Mouse (Mus musculus) hindbrain, postnatal 0 days (tissue): ENCODE results near the gene Dpt. TPM values are rescaled to one million over a fixed set of nuclear protein-coding genes. Genes with fewer than 3 reads are reported as not detected.

Experiments
- ATAC-seq: fragments of 200-750 bp; cut with Nextera tagmentation; 2 replicates; pipeline ENCODE4 v1.8.0; 2017; ENCODE audit warnings: mild to moderate bottlenecking, moderate TSS enrichment, moderate library complexity
- DNase-seq: peaks from one replicate; pipeline ENCODE4 v3.0.0-alpha.2; 2015; ENCODE audit warnings: low spot score
- H3K27ac ChIP-seq: fragments of 300-500 bp; sonication (generic); 2 replicates; pipeline ENCODE4 v1.5.1; 2014; ENCODE audit warnings: mild to moderate bottlenecking
- H3K27me3 ChIP-seq: fragments of 300-500 bp; sonication (generic); 2 replicates; pipeline ENCODE4 v1.6.1; 2014; ENCODE audit warnings: low read length, mixed read lengths; ENCODE audit not compliant: insufficient read depth
- H3K36me3 ChIP-seq: fragments of 300-500 bp; sonication (generic); 2 replicates; pipeline ENCODE4 v1.6.1; 2014; ENCODE audit warnings: low read length, mixed read lengths; ENCODE audit not compliant: insufficient read depth
- H3K4me1 ChIP-seq: fragments of 300-500 bp; sonication (generic); 2 replicates; pipeline ENCODE4 v1.6.1; 2014; ENCODE audit warnings: antibody characterized with exemption, low read length, mixed read lengths; ENCODE audit not compliant: insufficient read depth
- H3K4me2 ChIP-seq: fragments of 300-500 bp; sonication (generic); 2 replicates; pipeline ENCODE4 v1.6.1; 2014; ENCODE audit warnings: low read depth, mild to moderate bottlenecking, low read length, moderate library complexity, mixed read lengths
- H3K4me3 ChIP-seq: fragments of 300-500 bp; sonication (generic); 2 replicates; pipeline ENCODE4 v1.5.1; 2014; ENCODE audit warnings: low read length
- H3K9ac ChIP-seq: fragments of 300-500 bp; sonication (generic); replicated peaks from 2 replicates; pipeline ENCODE4 v1.6.1; 2014; ENCODE audit warnings: mild to moderate bottlenecking, low read length, moderate library complexity, mixed read lengths
- H3K9me3 ChIP-seq: fragments of 300-500 bp; sonication (generic); 2 replicates; pipeline ENCODE4 v1.6.1; 2016; ENCODE audit warnings: low read length, mixed read lengths
- CTCF ChIP-seq: IDR thresholded peaks from 2 replicates; pipeline ENCODE4 v1.5.1; 2016; ENCODE audit warnings: antibody characterized with exemption, control low read depth, low read depth
- WGBS: fragments of 180-500 bp; shearing (Covaris S2); extraction: QIAGEN DNeasy Blood & Tissue Kit; methylation state at CpG from one replicate; pipeline ENCODE4 v1.1.7; 2014; 5-methylcytosine and 5-hydroxymethylcytosine counted together
- polyA plus RNA-seq: library from polyadenylated mRNA; unstranded; fragments of >200 nt; fragmentation: Nextera tagmentation; extraction: Ambion mirVana; gene quantifications from 2 replicates; pipeline ENCODE4 v1.2.1, GENCODE M21; 2015
- total RNA-seq: library from RNA; depleted of rRNA; stranded (reverse); fragments of >200 nt; gene quantifications from 2 replicates; pipeline ENCODE4 v1.2.3, GENCODE M21; 2014; rRNA removed

Dpt gene
- total and polyA plus RNA-seq, 2 experiments from 2014 or later, result 0.68 to 1.1 TPM

DNA sequence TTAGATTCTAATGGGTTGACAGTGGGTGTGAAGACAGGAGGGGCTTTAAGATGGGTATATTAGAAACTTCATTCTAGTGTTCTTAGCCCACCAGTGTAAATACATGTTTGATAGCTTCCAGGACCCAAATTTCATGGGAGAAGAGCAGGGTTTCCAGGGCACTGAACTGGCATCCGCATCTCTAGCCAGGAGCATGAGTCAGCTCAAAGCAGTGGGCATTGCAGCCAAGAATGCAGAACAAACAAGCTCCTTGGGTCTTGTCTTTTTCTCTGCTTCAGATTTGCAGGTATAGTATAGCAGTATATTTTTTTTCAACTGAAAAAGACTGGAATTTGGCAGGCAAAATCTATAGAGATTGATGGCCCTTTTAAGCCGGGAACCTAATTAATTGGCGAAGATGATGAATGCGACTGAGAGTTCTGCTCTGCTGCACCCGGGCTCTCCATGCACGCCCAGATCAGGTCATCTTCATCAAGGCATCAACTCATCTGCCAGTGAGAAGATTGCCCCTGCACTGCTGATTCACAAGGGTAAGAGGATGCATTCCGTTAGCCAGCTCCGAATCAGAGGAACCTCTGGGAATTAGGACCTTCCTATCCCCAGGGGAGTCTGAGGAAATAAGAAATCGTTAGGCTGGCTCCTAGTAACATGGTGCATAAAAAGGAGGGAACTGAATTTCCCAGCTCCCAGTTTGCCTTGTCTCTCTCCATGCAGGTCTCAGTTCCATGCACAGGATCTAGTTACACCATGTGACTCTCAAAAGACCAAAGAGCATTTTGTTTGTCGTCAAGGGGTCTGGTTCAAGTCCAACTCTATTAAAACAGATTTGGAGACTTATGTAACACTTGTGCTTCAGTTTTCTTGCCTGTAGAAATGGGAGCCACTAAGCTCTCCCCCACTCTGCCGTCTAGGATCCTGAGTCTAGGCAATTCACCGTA lies 66.8 kb downstream of the Dpt start:
- H3K9me3 ChIP-seq, result no peaks in the 10 kb centered on the region
- peak; percentile 57 for DNase-seq
- H3K4me3 ChIP-seq, result no peak overlapping the region
- peak; percentile 46; the same call in 1 of the 2 replicates for ATAC-seq
- H3K9ac ChIP-seq, result no peak overlapping the region
- no peak overlapping the region for H3K4me2 ChIP-seq
- no peaks in the 10 kb centered on the region for H3K4me1 ChIP-seq
- H3K36me3 ChIP-seq, result no peaks in the 10 kb centered on the region
- no peak for TF ChIP-seq CTCF
- 39% methylated on average over 12 of the region's 12 CpGs for WGBS
- no peak overlapping the region for H3K27ac ChIP-seq
- no peaks in the 10 kb centered on the region for H3K27me3 ChIP-seq

DNA sequence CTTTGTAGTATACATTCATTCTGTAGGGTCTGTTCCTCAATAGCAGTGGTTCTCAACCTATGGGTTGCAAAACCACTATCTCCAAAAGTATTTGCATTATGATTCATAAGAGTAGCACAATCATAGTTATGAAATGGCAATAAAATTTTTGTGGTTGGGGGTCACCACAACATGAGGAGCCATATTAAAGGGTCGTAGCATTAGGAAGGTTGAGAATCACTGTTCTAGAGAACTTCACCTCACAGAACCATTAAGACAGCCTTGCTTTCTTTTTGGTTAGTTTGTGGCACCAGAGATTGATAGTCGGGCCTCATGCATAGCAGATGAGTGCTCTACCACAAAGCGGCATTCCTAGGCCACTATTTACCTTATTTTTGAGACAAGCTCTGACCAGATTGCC lies 68.2 kb downstream of the Dpt start:
- no peak overlapping the region for H3K4me3 ChIP-seq
- H3K4me1 ChIP-seq, result no peaks in the 10 kb centered on the region
- DNase-seq (no peak), ATAC-seq (no peak)
- no peaks in the 10 kb centered on the region for H3K9me3 ChIP-seq
- no peaks in the 10 kb centered on the region for H3K27me3 ChIP-seq
- no peak overlapping the region for H3K9ac ChIP-seq
- no peak overlapping the region for H3K27ac ChIP-seq
- no peak overlapping the region for H3K4me2 ChIP-seq
- TF ChIP-seq CTCF, result no peak
- 92% methylated on average over 3 of the region's 3 CpGs for WGBS
- H3K36me3 ChIP-seq, result no peaks in the 10 kb centered on the region

DNA sequence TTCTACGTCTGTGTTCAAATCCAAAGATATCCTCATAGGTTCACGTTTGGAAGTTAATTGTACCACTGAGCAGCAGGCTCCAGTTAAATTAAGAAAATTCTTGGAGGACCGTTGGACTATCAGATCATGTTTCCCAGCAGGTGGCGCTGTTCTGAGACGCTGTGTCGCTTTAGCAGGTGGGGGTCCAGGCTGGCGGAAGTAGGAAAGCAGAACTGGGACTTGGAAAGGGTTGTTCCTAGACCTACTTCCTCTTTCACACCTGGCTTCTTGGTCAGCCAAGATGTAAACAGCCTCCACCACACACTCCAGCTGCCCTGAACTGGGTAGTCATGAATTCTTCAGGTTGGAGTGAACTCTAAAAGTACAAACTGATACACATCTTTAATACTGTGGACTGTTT lies 74.2 kb downstream of the Dpt start:
- no peak for ATAC-seq
- no peaks in the 10 kb centered on the region for H3K9me3 ChIP-seq
- H3K4me2 ChIP-seq, result no peak overlapping the region
- H3K36me3 ChIP-seq, result no peaks in the 10 kb centered on the region
- no peaks in the 10 kb centered on the region for H3K27me3 ChIP-seq
- WGBS, result 53% methylated on average over 7 of the region's 7 CpGs
- no peaks in the 10 kb centered on the region for H3K4me1 ChIP-seq
- DNase-seq, result peak; percentile 32
- no peak overlapping the region for H3K4me3 ChIP-seq
- no peak overlapping the region for H3K9ac ChIP-seq
- H3K27ac ChIP-seq, result no peak overlapping the region
- TF ChIP-seq CTCF, result peak; percentile 27

Other genes with a start within 250 kb of the Dpt start
- not detected in 2 replicates for gene Xcl1, start 138.9 kb downstream of the Dpt start, total RNA-seq
- gene Xcl1, start 138.9 kb downstream of the Dpt start, polyA plus RNA-seq, result not detected in 2 replicates